Mouse (Mus musculus) CD4-positive, CD25-positive, alpha-beta regulatory T cell, adult 9 weeks (primary cell): ENCODE measurements around the gene Qdpr. TPM values are rescaled to one million over a fixed set of nuclear protein-coding genes. Genes with fewer than 3 reads are reported as not detected.

Source experiments
- polyA plus RNA-seq: library from polyadenylated mRNA; unstranded; fragments of 100-300 nt; shearing (Covaris generic); gene quantifications from one replicate; pipeline ENCODE4 v1.2.1, GENCODE M21; 2017

Gene Qdpr
- 85.6 TPM for polyA plus RNA-seq

DNA sequence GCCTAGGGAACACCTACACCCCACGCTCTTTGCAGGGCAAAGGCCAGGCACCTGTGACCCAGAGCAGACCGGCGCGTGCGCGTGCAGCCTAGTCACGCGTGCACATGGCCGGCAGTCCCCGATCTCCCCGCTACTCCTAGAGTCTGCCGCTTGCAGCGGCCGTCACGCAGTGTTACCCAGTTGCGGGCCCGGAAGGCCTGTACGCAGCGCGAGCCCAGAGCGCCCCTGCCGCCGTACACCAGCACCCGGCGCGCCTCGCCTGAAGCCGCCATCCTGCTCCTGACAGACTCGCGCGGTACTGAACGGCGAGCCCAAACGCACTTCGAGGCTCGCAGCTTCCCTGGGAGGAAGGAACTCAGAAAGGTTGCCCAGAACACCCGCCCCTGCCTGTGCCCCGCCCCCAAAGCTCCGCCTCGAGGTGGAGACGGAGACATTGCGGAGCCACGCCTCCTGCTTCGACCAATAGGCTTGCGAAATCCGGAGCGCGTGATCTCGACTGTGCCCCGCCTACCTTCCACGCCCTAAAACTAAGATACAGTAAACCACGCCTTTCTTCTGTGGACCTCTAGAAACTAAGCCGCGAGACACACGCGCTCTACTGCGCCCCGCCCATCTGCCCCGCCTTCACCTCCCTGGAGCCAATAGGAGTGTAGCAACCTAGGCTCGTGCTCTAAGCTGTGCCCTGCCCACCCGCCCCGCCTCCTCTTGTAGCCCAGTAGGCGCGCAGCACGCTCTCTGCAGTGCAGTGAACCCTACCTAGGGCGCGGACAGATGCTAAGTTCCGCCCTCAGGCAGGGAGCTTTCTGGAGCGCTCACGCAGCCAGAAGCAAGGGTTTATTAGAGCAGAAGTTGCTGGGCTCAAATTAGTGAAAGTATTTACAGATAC, at the start of gene Qdpr:
TSS of gene Qdpr (minus strand) at position 406 of the 886 bp plus-strand sequence.

DNA sequence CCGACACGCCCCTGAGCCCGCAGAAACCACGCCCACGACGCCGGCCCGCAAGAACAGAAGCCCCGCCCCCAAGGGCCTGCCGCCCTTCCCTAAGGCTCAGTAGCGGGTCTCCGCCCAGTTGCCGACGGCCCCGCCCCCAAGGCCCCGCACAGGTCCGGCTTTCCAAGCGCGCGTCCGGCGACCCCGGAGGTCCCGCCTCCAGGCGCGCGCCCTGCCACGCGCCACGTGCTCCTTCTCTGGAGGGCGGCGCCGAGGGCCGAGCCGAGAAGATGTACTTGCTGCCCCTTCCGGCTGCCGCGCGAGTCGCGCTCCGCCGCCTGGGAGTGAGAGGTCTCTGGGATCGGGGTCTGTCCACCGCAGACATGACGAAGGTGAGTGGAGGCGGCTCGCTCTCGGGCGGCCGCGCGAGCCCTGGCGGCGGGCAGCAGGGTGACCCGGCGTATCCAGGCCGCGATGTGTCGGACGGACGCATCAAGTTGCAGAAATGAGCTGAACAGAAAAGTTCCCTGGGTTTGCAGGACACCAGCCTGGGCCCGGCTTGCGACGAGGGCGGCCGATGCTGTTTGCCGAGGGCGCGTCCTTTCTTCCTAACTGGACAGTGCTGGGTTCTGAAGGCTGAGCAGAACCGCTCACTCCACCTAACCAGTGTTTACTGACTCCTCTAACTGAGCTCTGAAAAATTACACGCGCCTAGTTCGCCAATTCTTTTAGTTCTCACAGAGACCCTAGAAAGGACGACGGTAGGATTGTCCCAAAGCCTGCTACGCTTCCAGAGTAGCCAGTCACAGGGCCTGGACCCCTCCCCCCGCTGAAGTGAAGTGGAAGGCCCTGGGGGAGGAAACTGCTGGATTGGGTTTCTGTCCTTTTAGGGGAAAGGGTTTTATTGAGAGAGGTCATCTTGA, 43.4 kb upstream of the Qdpr start, which contains the start of gene Lap3:
TSS of gene Lap3 (plus strand) at position 184 of the 902 bp plus-strand sequence.

DNA sequence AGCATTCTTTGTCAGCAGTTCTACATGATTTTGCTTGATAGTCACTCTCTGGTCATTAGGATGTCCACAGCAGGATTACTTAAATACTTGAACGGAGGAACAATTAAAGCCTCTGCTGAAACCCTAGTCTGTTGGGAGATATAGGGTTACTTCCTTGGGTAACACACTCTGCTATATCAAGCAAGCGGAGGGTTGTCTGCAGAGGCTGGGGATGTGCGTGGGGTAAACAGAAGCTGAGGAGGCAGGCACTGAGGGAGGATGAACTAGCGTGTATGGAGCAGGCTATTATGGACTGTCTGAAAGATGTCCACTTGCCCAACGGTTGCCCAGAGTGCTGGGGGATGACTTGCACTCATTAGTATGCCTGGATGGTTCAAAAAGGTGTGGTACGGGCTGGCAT, 3.4 kb upstream of the Qdpr start, which contains the start of gene Clrn2:
TSS of gene Clrn2 (plus strand) at position 301 of the 400 bp plus-strand sequence.

Other genes with a start within 250 kb of the Qdpr start
- gene Clrn2, start 3.5 kb upstream of the Qdpr start, polyA plus RNA-seq, result not detected
- gene Lap3, start 43.1 kb upstream of the Qdpr start, polyA plus RNA-seq, result 38.0 TPM
- 315 TPM for gene Med28, start 70.0 kb upstream of the Qdpr start, polyA plus RNA-seq
- 0.06 TPM for gene Fam184b, start 189.4 kb upstream of the Qdpr start, polyA plus RNA-seq
- 5.9 TPM for gene Ncapg, start 219.7 kb upstream of the Qdpr start, polyA plus RNA-seq